Mouse (Mus musculus) CD8-positive naive resting alpha-beta T cell, adult 57 days (primary cell): ENCODE results near the gene Mef2a. TPM values are rescaled to one million over a fixed set of nuclear protein-coding genes. Genes with fewer than 3 reads are reported as not detected.

Source experiments
- total RNA-seq: library from RNA; stranded (reverse); gene quantifications from one replicate; pipeline ENCODE4 v1.2.4, GENCODE M21; 2023

Mef2a gene
- 69.8 TPM for total RNA-seq

GRCm38 (mm10) chr7:67372729-67373583 is at the start of gene Mef2a:
Gene Mef2a (minus strand): TSS chr7:67372858.

GRCm38 (mm10) chr7:67222220-67222862 is 150.3 kb downstream of the Mef2a start, which contains the start of gene Lysmd4:
Gene Lysmd4 (plus strand): TSS chr7:67222544.

Other genes with a start within 250 kb of the Mef2a start
- gene Lysmd4, start 150.3 kb downstream of the Mef2a start, total RNA-seq, result 6.8 TPM